Mouse (Mus musculus): ENCODE measurements around the gene Dlg1.
"Not testable (repeated sequence)": the region's sequence is repeated elsewhere in the genome, so short reads cannot be mapped to it uniquely, and the experiment has no call there.

Gene Dlg1

DNA sequence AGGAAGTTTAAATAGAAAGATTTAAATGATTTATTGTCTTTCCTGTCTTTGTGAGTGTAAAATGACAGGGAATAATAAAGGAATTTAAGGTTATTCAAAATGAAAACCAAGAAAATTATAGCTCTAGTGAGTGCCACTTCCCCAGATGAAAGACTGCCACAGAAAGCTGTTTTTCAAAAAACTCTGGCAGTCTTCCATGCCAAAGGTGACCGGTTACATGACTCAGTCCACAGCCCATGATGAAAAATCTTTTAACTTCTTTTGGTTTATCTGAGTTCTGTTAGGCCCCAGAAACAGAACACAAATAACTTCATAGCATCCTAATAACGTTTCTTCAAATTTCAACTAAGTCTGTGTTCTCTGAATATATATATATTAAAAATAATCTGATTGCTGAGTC, 7.7 kb upstream of the Dlg1 start:
- no peak for DNase-seq (ENCODE audit: low read depth, low spot score)

DNA sequence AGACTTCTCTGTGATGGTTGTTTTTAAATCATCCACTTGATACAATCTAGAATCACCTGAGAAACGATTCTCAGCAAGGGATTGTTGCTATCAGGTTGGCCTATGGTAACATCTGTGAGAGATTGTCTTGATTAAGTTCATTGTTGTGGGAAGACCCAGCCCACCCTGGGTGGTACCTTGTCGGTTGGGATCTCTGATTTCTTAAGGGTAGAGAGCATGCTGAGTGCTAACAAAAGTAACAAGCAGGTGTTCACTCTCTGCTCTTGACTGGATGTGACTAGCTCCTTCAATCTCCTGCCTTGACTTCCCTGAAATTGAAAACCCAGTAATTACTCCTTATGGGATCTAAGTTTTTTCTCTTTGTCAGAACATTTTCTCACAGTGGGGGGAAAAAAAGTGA, 5.7 kb upstream of the Dlg1 start:
- DNase-seq (ENCODE audit: low read depth, low spot score), result no peak

DNA sequence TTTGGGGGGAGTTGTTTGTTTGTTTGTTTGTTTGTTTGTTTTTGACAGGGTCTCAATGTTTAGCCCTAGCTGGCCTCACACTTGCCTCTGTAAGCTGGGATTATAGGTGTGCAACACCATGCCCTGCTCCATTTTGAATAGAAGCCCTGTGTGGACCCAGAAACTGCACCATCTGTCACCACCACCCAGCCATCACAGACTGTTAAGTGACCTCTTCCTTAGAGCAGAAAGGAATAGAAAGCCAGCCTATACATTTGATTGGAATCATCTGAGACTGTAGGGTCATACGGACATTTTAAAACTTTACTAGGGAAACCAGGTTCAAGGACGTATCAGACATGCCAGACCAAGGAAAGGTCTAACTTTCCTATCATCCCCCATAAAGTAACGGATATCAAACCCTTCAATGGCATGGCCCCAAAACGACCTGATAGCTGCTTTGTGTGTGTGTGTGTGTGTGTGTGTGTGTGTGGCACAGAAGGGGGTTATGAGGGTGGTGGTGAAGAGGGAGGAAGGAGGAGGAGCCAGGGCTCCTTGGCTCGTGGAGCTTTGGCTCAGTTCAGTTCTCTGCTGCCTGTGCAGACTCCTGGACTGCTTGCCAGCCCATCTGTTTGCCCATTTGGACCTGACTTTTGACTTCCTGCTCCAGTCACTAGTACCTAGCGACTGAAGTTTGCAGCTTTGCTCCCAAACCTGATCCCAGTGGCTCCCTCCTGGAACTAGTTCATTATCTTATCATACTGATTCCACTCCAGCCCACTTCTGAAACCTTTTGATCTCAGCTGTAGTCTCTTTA, 4.5 kb upstream of the Dlg1 start:
- peak; percentile 96 for DNase-seq (ENCODE audit: low read depth, low spot score)

DNA sequence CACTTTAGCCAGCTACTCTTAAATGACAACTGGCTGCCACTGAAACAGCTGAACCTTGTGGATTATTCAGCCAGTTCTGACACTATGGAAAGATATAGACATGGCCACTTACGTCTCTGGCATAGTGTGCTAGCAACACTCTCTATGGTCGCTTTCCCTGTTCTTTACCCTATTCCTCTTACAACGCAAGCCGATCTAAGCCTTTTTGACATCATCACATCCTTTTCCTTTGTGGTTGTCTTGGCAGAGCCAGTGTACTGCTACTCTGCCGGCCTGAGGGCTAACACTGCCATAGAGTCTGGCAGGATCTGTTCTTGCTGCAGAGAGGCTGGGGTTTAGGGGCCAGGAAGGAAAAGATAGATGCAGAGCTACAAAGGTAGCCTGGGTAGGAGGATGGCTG, 3.8 kb upstream of the Dlg1 start:
- no peak for DNase-seq (ENCODE audit: low read depth, low spot score)

DNA sequence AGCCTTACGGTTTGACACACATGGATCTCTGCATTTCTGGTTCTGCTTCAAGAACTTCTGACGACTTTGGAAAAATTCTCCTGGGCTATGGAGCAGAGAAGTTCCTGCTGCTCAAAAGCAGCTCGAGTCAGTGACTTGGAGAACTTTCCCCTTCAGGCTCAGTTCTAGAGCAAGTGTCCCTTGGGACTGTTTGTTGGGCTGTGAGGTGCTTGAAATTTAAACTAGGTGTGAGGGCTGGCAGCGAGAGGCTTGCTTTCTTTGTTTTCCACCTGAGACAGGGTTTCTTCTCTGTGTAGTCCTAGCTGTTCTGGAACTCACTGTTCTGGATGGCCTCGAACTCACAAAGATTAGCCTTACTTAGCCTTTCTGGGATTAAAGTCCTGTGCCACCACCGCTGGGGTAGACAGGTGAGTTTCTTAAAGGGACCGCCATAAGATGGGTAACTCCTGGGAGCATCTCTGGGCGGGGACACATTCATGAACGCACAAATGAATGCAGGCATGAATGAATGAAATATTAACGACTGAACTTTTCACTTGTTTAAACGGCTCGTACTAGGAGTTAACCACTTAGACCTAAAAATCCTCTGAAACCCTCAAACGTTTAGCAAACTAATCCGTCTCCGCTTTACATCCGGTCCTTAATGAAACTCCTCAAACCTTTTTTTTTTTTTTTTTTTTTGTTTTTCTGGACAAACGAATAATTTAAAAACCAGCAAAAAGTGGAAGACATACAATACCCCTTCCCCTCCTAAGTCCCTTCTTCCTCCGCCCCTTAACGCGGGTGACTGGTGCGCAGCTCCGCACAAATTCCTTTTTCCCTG, 476 bp upstream of the Dlg1 start:
- no peak for DNase-seq (ENCODE audit: low read depth, low spot score)

DNA sequence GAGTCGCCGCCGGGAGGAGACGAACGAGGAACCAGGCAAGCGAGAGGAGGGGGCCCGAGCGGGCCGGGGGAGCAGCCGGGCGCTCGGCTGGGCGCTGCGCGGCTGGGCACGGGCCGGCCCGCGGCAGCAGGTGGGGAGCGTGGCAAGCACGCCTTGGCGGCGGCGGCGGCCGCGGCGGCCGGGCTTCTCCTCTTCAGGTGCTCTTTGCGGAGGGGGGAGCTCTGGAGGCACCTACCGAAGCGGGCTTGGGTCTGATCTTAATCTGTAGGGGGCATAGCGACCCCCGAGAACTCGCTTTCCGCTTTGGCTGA, 999 bp downstream of the Dlg1 start:
- no peak for DNase-seq (ENCODE audit: low read depth, low spot score)

DNA sequence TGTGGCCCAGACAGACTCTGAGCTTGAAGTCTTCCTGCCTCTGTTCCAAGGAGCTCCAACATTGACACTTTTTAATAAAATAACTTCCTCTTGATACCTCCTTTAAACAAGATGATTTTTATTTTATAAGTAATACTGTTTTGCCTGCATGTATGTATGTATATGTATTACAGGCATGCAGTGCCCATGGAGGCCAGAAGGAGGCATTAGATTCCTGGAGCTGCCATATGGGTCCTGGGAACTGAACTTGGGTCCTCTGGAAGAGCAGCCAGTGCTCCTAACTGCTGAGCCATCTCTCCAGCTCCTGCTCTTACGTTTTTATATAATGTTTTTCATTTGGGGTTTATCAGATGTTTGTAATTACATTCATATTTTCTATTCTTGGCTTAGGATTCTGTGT, 9.0 kb downstream of the Dlg1 start:
- DNase-seq (ENCODE audit: low read depth, low spot score), result no peak

DNA sequence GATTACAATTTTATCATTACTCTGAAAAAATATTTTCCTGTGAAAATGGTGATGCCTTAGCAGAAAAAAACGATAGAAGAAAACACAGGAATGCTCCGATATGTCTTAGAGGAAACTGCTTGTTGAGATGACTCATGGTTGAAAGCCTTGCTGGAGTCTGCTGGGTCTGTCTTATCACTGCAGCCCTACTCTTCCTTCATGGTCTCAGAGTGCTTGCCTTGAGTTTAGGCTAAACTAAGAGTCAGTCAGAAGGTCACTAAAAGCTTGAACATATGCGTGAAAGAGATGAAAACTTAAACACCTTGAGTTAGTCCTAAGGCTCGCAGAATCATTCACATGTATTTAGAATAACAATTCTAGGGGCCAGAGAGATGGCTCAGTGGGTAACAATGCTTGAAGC, 14.2 kb downstream of the Dlg1 start:
- no peak for DNase-seq (ENCODE audit: low read depth, low spot score)

DNA sequence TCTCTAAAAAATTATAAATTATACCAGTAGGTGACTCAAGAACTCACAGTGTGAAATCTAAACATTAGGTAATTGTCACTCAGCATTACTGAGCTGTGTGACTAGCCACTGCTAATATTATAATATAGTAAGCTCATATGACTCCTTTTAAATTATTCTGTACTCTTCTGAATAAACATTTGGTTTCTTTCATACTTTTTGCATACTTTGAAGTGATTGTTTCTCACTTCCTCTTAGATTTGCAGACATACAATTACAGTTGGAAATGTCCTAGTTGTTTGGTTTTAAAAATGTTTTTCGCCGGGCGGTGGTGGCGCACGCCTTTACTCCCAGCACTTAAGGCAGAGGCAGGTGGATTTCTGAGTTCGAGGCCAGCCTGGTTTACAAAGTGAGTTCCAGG, 19.0 kb downstream of the Dlg1 start:
- DNase-seq (ENCODE audit: low read depth, low spot score), result no peak

DNA sequence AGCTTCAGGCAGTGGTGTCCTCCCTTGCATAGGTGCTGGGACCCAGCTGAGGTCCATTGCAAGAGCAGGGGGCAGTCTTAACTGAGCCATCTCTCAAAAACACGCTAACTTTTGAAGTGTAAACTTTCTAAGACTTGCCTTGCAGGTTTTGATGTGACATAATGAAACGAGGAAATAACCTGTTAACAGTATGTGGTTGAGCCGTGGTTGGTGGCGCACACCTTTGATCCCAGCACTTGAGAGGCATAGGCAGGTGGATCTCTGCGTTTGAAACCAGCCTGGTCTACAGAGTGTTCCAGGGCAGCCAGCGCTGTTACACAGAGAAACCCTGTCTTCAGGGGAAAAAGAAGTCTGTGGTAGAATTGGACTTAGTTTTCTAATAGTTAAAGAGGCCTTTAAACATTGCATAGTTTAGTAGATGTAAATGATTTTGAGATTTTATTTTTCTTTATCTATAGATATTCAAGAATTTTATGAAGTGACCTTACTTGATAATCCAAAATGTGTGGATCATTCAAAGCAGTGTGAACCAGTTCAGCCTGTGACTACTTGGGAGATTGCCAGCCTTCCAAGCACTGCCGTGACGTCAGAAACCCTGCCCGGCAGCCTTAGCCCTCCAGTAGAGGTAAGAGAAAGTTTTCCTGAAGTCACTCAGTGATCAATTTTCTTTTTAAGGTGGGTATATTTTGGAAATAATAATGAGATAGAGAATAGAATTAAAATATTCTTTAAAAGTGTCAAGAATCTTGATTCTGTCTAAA, 20.6 kb downstream of the Dlg1 start:
- DNase-seq (ENCODE audit: low read depth, low spot score), result no peak

DNA sequence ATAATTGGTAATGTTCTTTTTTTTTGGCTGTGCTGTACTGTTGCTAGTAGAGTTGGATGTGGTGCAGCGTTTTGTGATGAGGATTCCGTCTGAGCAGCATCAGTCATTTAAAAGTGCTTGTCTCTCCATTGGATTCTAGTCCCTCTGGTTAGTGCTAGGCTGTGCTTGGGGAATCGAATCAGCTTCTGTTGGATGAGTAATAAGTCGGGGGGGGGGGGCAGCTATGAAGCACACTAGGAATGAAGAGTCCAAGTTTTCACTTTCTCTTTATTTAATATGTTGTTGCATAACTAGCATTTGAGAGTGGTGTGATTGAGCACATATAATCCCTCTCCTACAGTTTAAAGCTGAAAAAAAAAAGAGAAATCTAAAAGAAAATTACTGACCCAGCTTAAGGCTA, 21.5 kb downstream of the Dlg1 start:
- no peak for DNase-seq (ENCODE audit: low read depth, low spot score)

DNA sequence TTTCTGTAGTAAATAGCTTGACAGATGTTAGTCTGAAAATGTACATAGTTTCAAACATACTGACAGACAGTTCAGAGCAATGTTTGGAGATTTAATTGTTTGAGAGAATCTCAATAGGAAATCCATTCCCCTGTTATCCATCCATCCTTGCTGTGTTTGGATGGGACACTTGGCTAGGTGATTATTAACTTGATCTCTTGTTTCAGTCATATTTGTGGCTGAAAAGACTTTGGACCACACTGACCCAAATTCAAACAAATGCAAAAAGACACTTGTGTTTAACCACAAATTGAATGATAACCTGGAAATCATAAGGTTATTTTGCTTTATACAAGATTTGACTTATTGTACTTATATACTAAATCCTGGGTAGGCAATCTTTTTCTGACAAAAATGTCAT, 24.5 kb downstream of the Dlg1 start:
- no peak for DNase-seq (ENCODE audit: low read depth, low spot score)

DNA sequence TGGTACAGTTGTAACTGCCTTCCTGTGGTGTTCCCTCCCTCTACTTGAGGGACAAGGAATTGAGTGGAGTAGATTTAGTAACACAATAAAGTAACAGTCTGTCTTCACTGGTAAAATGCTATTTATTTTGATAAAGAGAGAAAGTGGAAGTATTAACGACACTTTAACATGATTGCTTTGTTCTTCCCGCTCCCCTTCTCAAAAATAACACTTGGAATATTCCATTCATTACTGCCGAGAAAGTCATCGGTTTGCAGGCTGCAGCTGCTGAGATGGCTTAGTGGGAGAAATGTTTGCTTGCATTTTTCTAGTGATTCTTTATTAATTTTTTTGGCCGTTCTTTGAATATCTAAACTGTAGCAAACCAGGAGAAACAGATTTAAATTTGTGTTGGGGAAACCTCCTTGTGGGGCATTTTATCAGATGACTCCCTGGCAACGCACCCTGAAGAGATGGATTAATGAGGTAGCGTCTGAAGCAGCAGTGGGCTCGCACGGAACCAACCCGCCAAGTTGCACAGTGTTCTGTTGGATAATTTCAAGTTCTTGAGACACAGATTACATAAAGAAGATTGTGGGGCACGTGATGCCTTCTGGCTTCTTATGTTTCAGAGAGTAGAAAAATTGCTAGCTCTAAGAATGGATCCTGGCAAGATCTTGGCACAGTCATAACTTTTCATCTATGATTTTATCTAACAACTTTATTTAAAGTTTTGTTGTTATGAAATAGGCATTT, 32.2 kb downstream of the Dlg1 start:
- peak; percentile 86 for DNase-seq (ENCODE audit: low read depth, low spot score)

DNA sequence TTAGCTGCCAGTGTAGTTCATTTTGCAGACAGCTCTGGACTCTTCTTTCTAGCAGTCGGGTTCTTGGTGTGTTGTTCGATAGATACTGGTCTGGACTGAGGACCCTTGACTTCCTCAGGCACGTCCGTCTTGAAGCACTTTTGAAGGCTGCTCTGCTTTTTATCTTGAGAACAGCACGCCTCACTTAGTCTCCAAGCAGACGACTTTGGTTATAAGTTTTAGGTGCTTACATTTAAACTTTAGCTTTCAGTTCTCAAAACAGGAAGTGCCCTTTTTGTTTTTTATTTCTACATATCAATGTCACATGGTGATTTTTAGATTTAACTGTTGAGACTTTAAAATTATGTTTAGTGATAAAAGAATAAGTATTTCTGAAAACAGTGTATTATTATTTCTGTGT, 33.1 kb downstream of the Dlg1 start:
- no peak for DNase-seq (ENCODE audit: low read depth, low spot score)

DNA sequence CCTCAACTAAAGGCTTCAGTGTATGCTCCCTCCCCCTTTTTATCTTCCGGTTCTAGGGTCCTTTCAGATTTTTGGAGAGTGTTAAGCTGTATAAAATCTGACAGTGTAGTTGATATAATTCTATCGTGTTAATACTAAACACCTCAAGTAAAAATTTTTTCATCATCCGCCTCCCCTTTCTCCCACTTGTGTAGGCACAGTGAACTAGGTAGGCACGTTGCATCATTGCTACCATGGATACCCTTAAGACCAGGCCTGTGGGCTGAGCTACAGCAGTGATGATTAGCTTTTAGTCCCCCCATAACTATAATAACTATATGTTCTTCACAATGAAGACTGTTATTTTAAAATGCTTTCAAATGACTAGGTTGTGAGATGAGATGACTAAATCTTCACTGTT, 34.1 kb downstream of the Dlg1 start:
- peak; percentile 75 for DNase-seq (ENCODE audit: low read depth, low spot score)

DNA sequence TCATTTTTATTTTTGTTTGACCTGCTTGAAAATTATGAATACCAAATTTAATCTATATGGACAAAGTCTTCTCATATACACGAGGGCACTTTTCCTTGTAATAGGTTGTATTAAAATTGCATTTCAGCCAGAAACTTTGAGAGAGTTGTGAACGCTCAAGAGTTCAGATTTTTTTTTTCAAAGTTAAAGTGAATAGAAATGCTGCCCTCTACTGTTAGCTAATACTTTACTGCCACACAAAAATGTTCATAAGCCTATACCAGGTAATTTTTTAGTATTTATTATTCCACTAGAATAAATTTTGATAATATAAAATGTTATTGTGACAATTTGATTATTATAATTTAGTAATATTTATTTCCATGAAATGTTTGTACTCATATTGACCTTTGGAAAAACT, 42.0 kb downstream of the Dlg1 start:
- DNase-seq (ENCODE audit: low read depth, low spot score), result peak; percentile 53

DNA sequence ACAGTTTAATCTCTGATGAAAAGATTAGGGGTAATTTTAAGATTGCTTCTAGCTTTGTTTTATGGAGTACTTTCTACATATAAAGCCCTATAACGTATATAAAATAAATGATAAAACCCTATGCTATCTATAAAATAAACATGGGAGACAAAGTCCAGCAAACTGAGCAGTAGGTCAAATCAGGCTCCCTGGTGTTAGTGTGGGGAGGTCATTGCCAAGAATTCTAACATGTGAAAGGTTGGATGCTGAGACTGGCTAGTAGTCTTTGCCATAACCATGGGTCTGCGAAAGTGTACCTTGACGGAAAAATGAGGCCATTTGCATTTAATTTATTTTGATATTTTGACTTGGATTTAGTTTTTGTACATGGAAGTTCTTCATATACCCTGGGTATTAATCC, 42.7 kb downstream of the Dlg1 start:
- peak; percentile 26 for DNase-seq (ENCODE audit: low read depth, low spot score)

DNA sequence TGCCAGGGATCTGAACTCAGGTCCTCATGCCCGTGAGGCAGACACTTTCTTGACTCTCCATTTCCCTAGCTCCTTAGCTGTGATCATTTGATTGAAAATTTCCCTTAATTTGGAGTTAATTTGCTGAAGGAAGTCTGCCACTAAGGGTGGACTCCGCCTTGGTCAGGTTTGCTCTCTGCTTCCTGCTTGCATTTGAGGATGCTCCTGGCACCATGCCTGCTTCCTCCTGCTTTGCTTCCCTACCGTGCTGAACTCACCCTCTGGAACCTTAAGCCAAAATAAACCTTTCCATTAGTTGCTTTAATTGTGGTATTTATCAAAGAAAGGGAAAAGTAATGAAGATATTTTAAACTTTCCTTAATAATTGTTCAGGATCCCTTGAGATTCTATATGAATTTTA, 44.1 kb downstream of the Dlg1 start:
- DNase-seq (ENCODE audit: low read depth, low spot score), result peak; percentile 42

DNA sequence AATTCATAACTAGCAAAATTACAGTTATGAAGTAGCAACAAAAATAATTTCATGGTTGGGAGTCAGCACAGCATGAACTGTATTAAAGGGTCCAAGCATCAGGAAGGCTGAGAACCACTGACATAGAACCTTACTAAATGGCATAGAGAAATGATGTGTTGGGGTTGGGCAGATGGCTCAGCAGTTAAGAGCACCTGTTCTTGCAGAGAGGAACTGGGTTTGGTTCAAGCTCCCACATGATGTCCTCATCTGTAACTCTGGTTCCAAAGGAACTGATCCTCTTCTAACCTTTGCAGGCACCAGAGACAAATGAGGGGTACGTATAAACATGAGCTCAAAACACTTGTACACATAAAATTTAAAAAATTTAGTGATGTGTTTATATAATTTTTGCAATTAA, 59.7 kb downstream of the Dlg1 start:
- DNase-seq (ENCODE audit: low read depth, low spot score), result peak; percentile 67

DNA sequence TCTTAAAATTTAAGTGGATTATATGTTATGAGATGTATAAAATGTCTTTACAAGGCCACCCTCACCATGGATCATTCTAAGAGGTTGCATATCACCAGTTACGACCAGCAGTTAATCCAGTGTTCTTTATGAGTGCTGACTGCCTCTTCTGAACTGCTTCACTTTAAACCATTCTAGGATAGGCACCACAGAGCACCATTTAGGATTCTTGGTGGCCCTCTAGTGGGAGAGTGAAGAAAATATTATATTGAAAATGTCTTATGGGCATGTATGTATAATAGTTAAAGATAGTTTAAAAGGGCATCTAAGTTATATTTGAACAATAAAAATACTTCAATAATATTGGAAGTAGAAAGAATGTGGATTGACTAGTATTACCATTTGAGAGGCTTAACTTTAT, 60.9 kb downstream of the Dlg1 start:
- DNase-seq (ENCODE audit: low read depth, low spot score), result peak; percentile 79

DNA sequence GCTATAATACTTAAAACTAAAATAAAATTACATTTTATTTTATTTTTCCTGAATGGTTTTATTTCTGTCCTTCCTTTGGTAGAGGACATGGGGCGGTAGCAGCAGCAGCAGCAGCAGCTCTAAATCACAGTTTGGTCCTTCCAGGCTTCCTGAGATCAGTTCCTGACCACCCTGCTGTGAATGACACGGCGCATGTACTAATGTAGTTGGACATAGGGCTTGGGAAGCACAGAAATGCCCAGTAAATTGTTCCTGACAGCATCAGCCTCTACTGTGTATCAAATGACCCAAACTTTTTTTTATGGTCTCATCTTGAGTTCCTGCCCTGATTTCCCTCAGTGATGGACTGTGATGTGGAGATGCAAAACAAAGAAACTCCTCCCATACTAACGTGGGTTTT, 61.6 kb downstream of the Dlg1 start:
- DNase-seq (ENCODE audit: low read depth, low spot score), result no peak

DNA sequence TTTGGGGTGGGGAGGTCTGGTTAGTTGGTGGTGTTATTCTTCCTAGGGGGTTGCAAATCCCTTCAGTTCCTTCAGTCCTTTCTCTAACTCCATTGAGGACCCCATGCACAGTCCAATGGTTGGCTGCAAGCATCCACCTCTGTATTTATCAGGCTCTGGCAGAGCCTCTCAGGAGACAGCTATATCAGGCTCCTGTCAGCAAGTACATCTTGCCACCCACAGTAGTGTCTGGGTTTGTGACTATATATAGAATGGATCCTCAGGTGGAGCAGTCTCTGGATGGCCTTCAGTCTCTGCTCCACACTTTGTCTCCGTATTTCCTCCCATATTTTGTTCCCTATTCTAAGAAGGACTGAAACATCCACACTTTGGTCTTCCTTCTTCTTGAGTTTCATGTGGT, 67.7 kb downstream of the Dlg1 start:
- DNase-seq (ENCODE audit: low read depth, low spot score), result not testable (repeated sequence)
